Mouse (Mus musculus) cerebellum, postnatal 36 days (tissue): ENCODE measurements around the gene Cep57l1.

Source experiments
- DNase-seq, 2 experiments: peaks; one replicate each; pipeline ENCODE4 v3.0.0; 2021 to 2022; ENCODE audit warnings: mixed read lengths in 2 of 2

Gene Cep57l1

DNA sequence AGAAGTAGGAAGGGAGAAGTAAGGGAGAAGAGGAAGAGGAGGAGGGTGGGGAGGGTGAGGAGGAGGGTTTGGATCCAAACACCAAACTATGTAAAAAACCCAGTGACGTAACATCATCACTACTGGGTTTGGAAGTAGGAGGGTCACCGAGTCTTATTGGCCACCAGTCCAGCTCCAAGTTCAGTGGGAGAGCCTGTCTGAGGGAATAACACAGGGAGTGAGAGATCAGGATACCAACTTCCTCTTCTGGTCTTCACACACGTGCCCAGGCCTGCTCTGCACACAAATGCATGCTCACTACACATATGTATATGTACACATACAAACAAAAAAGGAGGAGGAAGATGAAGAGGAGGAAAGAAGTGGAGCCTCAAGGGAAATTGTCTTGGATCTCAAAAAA is 135.3 kb downstream of the Cep57l1 start:
- no peak for DNase-seq

DNA sequence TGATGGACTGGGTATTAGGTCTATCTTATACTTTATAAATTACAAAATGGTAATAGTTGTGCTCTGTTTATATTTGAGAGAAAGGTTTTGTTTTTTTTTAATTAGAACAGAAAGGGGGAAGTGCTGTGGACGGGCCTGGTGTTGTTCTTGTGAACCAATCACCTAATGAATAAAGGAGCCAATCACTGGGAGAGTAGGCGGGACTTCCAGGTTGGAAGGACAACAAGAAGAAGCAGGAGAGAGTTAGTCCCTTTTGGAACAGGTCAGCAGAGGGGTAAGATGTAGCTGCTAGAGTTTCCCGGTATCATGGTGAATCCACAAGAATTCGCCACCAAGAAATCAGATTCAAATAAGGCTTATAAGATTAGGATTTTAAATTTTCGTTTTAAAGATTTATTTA is 139.5 kb downstream of the Cep57l1 start:
- no peak for DNase-seq
